Mouse (Mus musculus) forebrain, embryonic 14.5 days (tissue): ENCODE measurements at regions not wholly inside any gene's neighbourhood (a gene's known extent, or its start where the extent isn't known, plus 50 kb on each side); places are given as distances from the start of the nearest gene placed in this dataset.

Experiments used
- ATAC-seq: fragments of 200-750 bp; cut with Nextera tagmentation; 2 replicates; pipeline ENCODE4 v1.8.0; 2017; ENCODE audit warnings: mild to moderate bottlenecking, moderate library complexity
- DNase-seq: peaks from one replicate; pipeline ENCODE4 v3.0.0-alpha.2; 2015; ENCODE audit warnings: low spot score
- H3K27ac ChIP-seq: fragments of 300-500 bp; sonication (generic); 2 replicates; pipeline ENCODE4 v1.5.1; 2014; ENCODE audit warnings: low read depth, mild to moderate bottlenecking, control low read depth, low read length, moderate library complexity
- H3K27me3 ChIP-seq: fragments of 300-500 bp; sonication (generic); replicated peaks from 2 replicates; pipeline ENCODE4 v1.6.1; 2014; ENCODE audit warnings: low read length, control low read depth, mixed read lengths; ENCODE audit not compliant: control insufficient read depth, insufficient read depth
- H3K36me3 ChIP-seq: fragments of 300-500 bp; sonication (generic); 2 replicates; pipeline ENCODE4 v1.6.1; 2014; ENCODE audit warnings: low read length, control low read depth; ENCODE audit not compliant: control insufficient read depth, insufficient read depth
- H3K4me1 ChIP-seq: fragments of 300-500 bp; sonication (generic); 2 replicates; pipeline ENCODE4 v1.6.1; 2014; ENCODE audit warnings: antibody characterized with exemption, low read length, control low read depth; ENCODE audit not compliant: control insufficient read depth, insufficient read depth
- H3K4me2 ChIP-seq: fragments of 300-500 bp; sonication (generic); 2 replicates; pipeline ENCODE4 v1.6.1; 2014; ENCODE audit warnings: mild to moderate bottlenecking, control low read depth, low read length
- H3K4me3 ChIP-seq: fragments of 300-500 bp; sonication (generic); 2 replicates; pipeline ENCODE4 v1.5.1; 2014; ENCODE audit warnings: low read depth, low read length, control low read depth
- H3K9ac ChIP-seq: fragments of 300-500 bp; sonication (generic); 2 replicates; pipeline ENCODE4 v1.6.1; 2014; ENCODE audit warnings: mild to moderate bottlenecking, low read length, control low read depth, moderate library complexity
- H3K9me3 ChIP-seq: fragments of 300-500 bp; sonication (generic); replicated peaks from 2 replicates; pipeline ENCODE4 v1.6.1; 2016; ENCODE audit warnings: low read length, control low read depth, mixed read lengths; ENCODE audit not compliant: control insufficient read depth
- WGBS: fragments of 180-500 bp; shearing (Covaris S2); extraction: QIAGEN DNeasy Blood & Tissue Kit; methylation state at CpG from one replicate; pipeline ENCODE4 v1.1.7; 2014; 5-methylcytosine and 5-hydroxymethylcytosine counted together

- peak; percentile 10 for DNase-seq
- Histone ChIP-seq H3K9ac (no peak overlapping the region), H3K4me1 (no peaks in the 10 kb centered on the region), H3K36me3 (no peaks in the 10 kb centered on the region), H3K4me3 (no peak overlapping the region), H3K4me2 (no peak overlapping the region), H3K27me3 (no peaks in the 10 kb centered on the region), H3K27ac (no peak overlapping the region), H3K9me3 (no peaks in the 10 kb centered on the region)
- 0 out of 2 replicates have a peak, but pooled peaks have one; percentile 29 for ATAC-seq
- WGBS, result 72% methylated on average over 2 of the region's 2 CpGs
Measured at GRCm38 (mm10) chr14:90821309-90821708, 2350.1 kb upstream of the Pcdh20 start.

- DNase-seq (peak; percentile 50), ATAC-seq (no peak)
- H3K27ac ChIP-seq, result no peak overlapping the region
- no peaks in the 10 kb centered on the region for H3K36me3 ChIP-seq
- H3K9ac ChIP-seq, result no peak overlapping the region
- no peaks in the 10 kb centered on the region for H3K27me3 ChIP-seq
- H3K4me2 ChIP-seq, result no peak overlapping the region
- H3K4me1 ChIP-seq, result no peaks in the 10 kb centered on the region
- no peak overlapping the region for H3K4me3 ChIP-seq
- no peaks in the 10 kb centered on the region for H3K9me3 ChIP-seq
Measured at GRCm38 (mm10) chr14:90810223-90810622, 2339.0 kb upstream of the Pcdh20 start.

- H3K4me3 ChIP-seq, result no peak overlapping the region
- no peak for ATAC-seq
- DNase-seq, result no peak
- no peaks in the 10 kb centered on the region for H3K36me3 ChIP-seq
- WGBS, result 95% methylated on average over 5 of the region's 5 CpGs
- H3K4me2 ChIP-seq, result no peak overlapping the region
- H3K9ac ChIP-seq, result no peak overlapping the region
- no peaks in the 10 kb centered on the region for H3K9me3 ChIP-seq
- no peaks in the 10 kb centered on the region for H3K27me3 ChIP-seq
- no peak overlapping the region for H3K27ac ChIP-seq
- H3K4me1 ChIP-seq, result no peaks in the 10 kb centered on the region
Measured at GRCm38 (mm10) chr14:90789718-90790496, 2318.7 kb upstream of the Pcdh20 start.
